Mouse (Mus musculus) cerebellum, adult (tissue): ENCODE data around the gene Slc25a21.

Experiments
- ATAC-seq: cut with Nextera tagmentation; 2 replicates; pipeline ENCODE4 v1.9.2; 2017; ENCODE audit warnings: mild to moderate bottlenecking, moderate library complexity, mixed read lengths; ENCODE audit not compliant: insufficient number of reproducible peaks, low FRiP score, low TSS enrichment

Gene Slc25a21

GRCm38 (mm10) chr12:57072616-57073015 lies 124.7 kb downstream of the Slc25a21 start:
- no peak for ATAC-seq

GRCm38 (mm10) chr12:57068607-57069006 lies 128.7 kb downstream of the Slc25a21 start:
- no peak for ATAC-seq

DNA sequence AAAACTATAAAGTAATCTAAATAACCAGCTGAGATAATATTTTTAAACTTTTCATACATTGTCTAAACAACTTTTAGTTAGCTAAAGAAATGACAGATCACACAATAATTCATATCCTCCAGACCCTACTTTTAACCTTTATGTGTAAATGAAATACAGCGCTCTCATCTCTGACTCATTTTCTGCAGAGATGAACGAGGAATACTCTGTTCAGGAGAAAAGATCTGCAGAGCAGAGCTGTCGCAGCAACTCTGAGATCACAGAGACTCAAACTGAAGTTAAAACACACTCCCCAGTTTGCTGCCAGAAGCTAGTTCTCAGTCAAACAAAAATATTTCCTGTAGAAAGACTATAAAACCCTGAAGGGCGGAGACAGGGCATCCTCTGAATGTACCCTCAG lies 177.5 kb downstream of the Slc25a21 start:
- no peak for ATAC-seq

DNA sequence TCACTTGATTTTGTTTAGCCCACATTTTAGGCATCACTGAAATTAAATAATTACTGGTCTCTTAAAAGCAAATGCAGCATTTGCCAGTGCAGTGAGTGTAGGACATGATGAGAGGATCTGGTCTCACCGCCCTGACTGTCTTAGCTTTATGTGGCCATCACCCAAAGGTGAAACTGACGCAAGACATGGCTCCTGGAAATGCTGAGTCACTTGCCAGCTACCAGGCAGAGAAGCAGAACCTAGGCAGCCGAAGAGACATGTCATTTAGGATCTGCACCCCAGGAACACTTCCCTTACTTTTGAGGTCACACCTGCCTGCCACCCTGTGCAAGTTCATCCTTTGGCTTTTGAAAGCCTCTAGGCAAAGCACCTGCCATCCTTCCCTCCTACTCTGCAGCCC lies 180.4 kb downstream of the Slc25a21 start:
- ATAC-seq: no peak

- no peak for ATAC-seq
These were observed 180.9 kb downstream of the Slc25a21 start for GRCm38 (mm10) chr12:57016324-57016723.

GRCm38 (mm10) chr12:57009010-57009409 lies 188.3 kb downstream of the Slc25a21 start:
- ATAC-seq: no peak

GRCm38 (mm10) chr12:56986049-56986448 lies 211.2 kb downstream of the Slc25a21 start:
- no peak for ATAC-seq

DNA sequence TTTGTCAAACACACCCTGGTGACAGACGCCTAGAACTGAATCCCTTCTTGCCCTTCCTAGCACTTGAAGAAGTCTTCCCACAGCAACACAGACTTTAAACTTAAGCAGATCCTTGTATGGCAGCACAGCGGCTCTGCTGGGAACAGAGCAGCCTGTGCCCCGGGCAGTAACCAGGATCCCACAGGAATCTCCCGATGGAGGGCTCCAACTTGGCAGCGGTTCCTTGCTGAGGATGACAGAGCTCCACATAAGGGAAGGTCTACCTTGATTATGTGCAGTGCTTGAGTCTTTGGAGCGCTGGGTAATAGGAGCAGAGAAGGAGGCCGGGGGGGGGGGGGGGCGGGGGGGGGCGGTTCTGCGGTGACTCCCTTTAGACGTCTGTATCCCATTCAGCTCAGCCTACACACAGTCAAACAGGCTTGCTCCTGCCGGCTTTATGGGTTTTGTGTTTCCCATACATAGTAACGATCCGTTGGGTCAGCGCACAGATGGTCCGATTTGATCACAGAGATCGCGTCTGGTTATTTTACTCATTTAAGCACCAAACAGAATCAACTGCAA lies 215.1 kb downstream of the Slc25a21 start:
- ATAC-seq: no peak

DNA sequence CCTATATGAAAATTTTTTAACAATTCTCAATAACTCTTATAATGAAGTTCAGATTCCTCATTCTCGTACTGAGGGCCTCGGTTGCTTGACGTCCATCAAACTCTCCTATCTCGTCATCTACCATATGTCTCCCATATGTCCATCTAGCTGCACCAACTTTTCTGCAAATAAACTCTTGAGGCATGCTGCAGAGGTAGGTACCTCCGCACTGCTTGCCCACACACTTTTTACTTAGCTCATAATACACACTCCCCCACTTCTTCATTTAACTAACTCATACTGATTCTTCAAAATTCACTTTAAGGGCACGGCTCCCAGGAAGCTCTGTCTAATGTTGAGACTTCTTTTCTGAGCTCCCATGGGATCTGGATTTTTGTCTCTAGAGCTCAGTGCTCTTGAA lies 222.0 kb downstream of the Slc25a21 start:
- ATAC-seq: no peak

- no peak for ATAC-seq
These were observed 234.0 kb downstream of the Slc25a21 start for GRCm38 (mm10) chr12:56963236-56963635.

DNA sequence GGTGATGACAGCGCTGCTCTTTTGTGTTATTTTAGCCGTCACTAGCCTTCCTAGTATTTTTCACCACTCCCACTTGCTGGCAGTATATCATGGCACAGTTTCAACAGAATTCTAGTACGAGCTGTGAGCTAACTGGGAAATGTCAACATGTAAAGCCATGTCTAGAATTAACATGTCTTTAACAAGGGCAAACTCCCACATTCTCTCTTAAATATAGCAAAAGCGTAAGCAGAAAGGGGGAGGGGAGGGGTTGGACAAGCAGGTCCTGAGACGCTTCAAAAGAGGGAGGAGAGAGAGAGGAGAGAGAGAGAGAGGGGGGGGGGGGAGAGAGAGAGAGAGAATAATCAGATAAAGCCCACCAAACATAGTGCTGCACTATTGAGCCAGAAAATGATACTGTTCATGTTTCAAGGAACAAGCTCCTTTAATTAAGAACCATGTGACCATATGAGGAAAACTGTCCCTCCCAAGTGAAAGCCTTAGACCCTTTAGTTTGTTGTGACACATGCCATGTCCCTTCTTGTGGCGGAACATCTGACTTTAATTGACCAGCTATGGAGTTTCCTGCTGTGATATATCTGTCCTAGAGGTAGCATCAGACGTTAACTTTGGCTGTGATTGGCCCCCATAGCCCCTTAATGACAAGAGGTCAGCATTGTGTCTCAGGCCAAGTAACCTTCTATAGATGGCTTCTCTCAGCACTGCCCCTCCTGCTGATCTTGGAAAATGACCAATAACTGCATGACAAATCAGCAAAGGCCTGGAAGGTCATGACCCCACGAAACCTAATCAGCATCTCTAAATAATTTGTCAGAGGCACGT lies 237.8 kb downstream of the Slc25a21 start:
- no peak for ATAC-seq

DNA sequence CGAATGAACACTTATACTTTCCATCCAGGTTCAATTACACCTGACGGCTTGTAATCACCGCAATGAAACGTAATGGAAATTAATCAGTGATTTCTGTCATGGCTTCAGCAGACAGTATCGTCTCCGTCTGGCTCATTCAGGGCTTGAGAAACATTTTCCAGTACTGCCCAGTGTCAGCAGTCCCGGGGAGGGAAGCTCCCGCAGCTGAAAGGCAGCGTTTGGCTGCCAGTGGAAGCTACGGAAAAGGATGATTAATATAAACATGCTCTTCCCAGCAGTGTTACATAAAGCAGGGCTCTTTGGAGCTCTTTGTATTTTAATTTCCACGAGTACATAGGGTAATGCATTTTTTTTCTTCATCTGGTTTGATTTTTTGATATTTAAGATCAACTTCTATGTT lies 239.0 kb downstream of the Slc25a21 start:
- no peak for ATAC-seq

DNA sequence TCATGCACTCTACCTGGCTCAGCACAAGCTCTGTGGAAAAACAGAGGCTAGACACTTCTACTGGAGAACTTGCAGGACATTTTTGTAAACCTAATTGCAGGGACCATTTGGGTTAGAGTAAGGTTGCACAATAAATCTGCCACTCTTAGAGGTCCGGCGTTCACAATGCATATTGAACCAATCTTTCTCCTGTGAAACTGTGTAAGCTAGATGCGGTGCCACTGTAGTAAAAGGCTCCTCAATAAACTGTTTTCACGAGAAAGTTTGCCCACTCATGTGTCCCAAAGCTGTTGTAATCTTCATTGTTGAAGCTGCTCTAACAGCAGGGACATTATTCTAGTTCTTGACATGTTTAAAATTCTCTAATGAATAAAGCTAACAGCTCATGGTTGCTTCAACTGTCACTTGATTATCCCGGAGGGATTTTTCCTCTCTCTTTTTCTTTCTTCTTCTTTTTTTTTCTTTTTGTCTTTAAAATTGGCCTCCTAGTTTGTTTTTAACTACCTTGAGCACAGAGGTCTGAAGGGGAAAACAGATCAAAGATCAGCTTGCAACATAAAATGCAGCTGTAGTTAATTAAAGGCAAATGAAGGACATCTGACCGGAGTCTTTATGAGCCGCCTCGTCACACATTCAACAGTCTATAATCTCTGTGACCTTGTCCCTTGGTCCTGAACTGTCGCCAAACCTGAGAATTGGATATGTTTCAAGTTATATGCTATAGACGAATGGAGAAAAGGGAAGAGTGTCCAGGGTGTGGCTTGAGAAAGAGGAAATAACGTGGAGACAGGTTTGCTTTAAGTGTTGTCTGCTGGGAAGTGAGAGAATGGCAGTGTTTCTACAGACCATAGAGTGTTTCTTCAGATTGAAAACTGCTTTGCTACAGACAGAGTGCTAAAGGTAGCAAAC lies 245.3 kb downstream of the Slc25a21 start:
- no peak for ATAC-seq

- ATAC-seq: no peak
These were observed 253.0 kb downstream of the Slc25a21 start for GRCm38 (mm10) chr12:56944265-56944664.

- ATAC-seq: no peak
These were observed 256.4 kb downstream of the Slc25a21 start for GRCm38 (mm10) chr12:56940861-56941260.

- ATAC-seq: no peak
These were observed 279.1 kb downstream of the Slc25a21 start for GRCm38 (mm10) chr12:56918145-56918544.

DNA sequence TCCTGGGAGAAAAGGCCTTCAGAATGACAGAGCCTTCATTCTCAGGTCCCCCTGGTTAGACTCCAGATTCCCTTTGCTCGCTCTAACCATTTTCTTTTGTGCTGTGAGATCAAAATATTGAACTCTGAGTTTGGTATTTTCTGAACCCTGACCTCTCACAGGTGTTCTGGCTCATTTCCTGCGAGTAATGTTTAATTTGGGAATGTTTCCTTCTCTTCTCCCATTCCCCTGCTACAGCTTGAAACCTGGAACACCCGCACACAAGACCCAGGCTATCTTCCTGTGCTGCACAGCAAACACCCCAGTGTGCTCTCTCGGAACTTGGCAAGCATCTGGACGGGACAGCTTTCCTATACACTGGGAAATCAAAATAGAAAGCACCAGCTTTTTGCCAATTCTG lies 290.8 kb downstream of the Slc25a21 start:
- ATAC-seq: no peak

DNA sequence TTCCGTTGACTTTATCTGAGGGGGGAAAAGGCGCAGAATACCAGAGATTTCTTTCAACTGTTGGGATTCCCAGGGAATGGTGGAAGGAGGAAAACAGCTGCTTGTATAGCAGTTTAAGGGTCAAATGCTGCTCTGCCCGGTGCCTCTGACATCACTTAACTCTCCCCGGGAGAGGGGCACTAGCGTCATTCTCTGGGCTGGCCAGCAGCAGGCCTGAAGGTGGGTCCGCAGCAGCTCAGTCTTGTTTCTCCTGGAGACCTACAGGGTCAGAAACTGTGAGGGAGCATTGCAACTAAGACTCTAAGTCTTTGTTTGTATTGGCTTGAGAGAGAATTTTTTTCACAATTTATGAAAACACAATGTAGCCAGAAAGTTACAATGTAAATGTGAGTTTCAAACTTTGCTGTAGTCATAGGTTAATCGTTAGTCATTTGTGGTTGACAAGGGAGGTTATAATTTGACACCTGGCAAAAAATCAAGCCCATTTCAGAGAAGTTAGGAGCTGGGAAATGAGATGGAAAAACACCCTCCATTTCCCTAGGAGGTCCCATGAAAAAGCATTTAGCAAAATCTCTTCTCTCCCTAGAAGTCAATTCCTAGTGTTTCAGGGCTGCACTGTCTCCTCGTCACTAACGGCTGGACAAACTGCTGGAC lies 291.5 kb downstream of the Slc25a21 start:
- ATAC-seq: no peak

GRCm38 (mm10) chr12:56905222-56905621 lies 292.1 kb downstream of the Slc25a21 start:
- ATAC-seq: no peak

DNA sequence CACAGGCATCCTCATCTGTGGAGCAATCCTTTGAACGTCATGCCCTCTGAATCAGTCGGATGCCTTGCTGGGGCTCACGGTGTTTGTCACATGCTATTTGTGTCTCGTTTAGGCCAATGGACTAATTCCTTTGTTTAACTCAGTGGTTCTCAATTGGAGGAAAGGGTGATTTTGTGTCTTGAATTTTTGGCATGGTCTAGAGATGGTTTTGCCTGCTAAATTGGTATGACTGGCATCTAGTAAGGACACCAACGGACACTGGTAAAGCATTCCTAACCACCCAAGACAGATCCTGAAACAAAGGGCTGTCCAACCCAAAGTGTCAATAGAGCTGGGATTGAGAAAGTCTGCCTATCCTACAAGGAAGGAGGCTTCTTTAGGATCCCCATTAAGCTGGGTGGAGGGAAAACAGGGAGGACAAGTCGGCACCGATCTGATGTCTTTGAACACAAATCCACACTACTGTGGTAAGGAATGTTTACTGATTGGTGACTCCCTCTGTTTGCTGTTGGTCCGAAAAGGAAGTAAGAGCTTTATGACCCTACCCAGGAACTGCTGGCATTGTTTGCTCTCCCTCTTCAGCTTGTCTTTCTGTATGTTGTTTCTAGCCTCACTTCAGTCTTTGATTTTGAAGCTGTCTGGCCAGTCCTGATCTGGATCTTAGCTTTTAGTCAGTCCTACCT lies 294.4 kb downstream of the Slc25a21 start:
- no peak for ATAC-seq
